Mouse (Mus musculus): ENCODE measurements around the gene Usf3.

Gene Usf3

GRCm38 (mm10) chr16:44173155-44173941 is at the start of gene Usf3:
Gene Usf3 (plus strand): TSS chr16:44173246.
- DNase-seq (ENCODE audit: inconsistent ontology term) = peak; percentile 66

GRCm38 (mm10) chr16:44123786-44124185 is 49.3 kb upstream of the Usf3 start:
- no peak for DNase-seq (ENCODE audit: inconsistent ontology term)

- no peak for DNase-seq (ENCODE audit: inconsistent ontology term)
These were observed 48.3 kb upstream of the Usf3 start for GRCm38 (mm10) chr16:44124713-44125112.

- no peak for DNase-seq (ENCODE audit: inconsistent ontology term)
These were observed 47.6 kb upstream of the Usf3 start for GRCm38 (mm10) chr16:44125436-44125835.

DNA sequence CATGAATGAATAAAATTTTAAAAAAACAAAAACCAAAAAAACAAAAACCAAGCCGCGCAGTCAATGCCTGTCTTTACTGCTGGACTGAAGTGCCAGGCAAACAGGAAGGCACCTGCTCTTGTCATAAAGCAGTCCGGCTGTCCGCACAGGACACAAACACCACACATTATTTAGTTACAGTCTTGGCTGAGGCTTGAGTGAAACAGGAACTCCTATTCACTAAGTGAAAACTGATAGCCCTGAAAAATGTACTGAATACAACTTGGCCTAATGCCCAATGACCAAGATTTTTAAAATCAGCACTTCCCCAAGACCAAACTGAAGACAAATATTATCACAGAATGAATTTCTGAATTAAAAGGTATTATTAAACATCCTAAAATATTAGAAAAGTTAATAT is 46.6 kb upstream of the Usf3 start:
- DNase-seq (ENCODE audit: inconsistent ontology term) = peak; percentile 47

GRCm38 (mm10) chr16:44132300-44132699 is 40.7 kb upstream of the Usf3 start:
- no peak for DNase-seq (ENCODE audit: inconsistent ontology term)

GRCm38 (mm10) chr16:44133187-44133586 is 39.9 kb upstream of the Usf3 start:
- DNase-seq (ENCODE audit: inconsistent ontology term) = no peak

DNA sequence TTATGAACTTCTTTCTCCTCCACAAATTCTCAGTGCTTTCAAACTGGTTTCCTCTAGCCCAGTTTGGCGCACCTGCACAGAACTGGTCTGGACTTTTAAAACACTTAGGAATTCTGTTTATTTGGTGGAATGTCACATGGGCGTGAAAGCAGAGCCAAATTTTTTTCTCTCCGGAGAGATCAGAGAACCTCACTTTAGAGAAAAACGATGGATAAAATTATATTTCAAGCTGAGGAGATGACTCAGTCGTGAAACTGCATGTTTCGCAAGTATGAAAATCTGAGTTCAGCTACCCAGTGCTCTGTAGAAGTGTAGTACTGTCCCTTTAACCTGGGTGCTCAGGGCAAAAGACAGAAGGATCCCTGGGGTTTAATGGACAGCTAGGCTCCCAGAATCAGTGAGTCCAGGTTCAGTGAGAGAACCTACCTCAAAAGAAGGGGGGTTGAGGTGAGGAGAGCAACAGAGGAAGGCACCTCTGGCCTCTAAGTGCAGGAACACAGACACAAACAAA is 36.5 kb upstream of the Usf3 start:
- no peak for DNase-seq (ENCODE audit: inconsistent ontology term)

- DNase-seq (ENCODE audit: inconsistent ontology term) = no peak
These were observed 34.6 kb upstream of the Usf3 start for GRCm38 (mm10) chr16:44138377-44138978.

DNA sequence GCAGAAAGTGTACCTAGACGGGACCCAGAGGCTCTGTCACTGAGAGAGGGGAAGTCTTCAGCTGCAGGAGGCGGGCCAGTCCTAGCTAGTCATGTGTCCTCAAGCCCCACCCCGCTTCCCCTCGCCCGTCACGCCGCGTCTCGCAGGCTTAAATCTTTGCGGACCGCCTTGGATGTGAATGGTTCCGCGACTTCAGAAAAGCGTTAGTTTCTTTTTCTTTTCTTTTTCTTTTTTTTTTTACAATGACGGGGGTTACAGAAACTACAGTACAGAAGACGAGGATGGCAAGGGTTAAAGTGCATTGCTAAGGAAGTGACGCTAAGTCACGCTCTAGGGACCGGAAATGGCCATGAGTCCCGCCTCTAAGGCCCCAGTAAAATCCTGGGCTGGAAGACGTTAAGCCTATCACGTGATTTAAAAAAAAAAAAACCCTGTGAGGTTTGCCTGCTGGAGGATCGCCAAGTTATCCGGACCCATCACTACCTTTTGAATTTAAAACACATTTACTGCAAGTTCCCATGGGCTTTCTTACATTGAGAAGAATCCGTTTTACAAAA is 34.0 kb upstream of the Usf3 start:
- peak; percentile 95 for DNase-seq (ENCODE audit: inconsistent ontology term)

- DNase-seq (ENCODE audit: inconsistent ontology term) = no peak
These were observed 33.4 kb upstream of the Usf3 start, which contains the start of the genes Atp6v1a and Naa50 for GRCm38 (mm10) chr16:44139536-44140185. Gene Atp6v1a (minus strand): TSS chr16:44139705. Gene Naa50 (plus strand): TSS chr16:44139830.

GRCm38 (mm10) chr16:44140186-44140787 is 32.8 kb upstream of the Usf3 start:
- peak; percentile 94 for DNase-seq (ENCODE audit: inconsistent ontology term)

GRCm38 (mm10) chr16:44141483-44141882 is 31.6 kb upstream of the Usf3 start:
- no peak for DNase-seq (ENCODE audit: inconsistent ontology term)

DNA sequence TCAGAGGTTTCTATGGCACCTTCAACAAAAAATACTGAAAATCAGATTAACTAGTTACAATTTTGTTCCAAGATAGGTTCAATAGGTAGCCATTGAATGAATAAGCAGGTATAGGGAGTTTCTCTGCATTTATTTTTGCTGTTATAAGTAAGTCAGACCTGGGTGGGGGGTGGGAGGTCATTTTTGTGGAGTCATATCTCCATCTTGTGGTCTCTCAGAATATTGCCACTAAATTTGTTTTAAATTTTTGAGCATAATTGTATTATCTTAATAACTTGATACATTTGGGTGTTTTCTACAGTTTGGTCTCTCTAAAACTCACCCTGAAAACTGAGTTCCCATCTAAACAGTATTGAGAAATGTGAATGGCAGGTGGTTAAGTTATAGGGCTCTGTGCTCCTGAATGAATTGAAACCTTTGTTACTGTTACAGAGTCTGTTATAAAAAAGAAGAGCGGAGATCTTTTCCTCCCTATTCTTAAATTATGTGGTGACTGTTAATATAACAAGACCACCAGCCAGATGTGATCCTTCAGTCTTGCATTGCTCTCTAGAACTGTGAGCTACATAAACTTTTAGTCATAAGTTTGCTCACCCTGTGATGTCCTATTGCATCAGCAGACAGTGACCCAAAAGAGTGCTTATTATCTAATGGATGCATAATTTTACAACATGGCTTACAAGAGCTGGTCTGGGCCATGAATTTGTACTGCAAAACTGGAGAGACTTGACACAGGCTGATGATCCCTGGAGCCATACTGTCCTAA is 23.9 kb upstream of the Usf3 start:
- no peak for DNase-seq (ENCODE audit: inconsistent ontology term)

- DNase-seq (ENCODE audit: inconsistent ontology term) = no peak
These were observed 18.5 kb upstream of the Usf3 start for GRCm38 (mm10) chr16:44154497-44155057.

- DNase-seq (ENCODE audit: inconsistent ontology term) = no peak
These were observed 13.7 kb upstream of the Usf3 start for GRCm38 (mm10) chr16:44159325-44159724.

- DNase-seq (ENCODE audit: inconsistent ontology term) = no peak
These were observed 9.2 kb upstream of the Usf3 start for GRCm38 (mm10) chr16:44163831-44164230.

GRCm38 (mm10) chr16:44165182-44165581 is 7.9 kb upstream of the Usf3 start:
- DNase-seq (ENCODE audit: inconsistent ontology term) = no peak

GRCm38 (mm10) chr16:44168990-44169389 is 4.1 kb upstream of the Usf3 start:
- DNase-seq (ENCODE audit: inconsistent ontology term) = no peak

DNA sequence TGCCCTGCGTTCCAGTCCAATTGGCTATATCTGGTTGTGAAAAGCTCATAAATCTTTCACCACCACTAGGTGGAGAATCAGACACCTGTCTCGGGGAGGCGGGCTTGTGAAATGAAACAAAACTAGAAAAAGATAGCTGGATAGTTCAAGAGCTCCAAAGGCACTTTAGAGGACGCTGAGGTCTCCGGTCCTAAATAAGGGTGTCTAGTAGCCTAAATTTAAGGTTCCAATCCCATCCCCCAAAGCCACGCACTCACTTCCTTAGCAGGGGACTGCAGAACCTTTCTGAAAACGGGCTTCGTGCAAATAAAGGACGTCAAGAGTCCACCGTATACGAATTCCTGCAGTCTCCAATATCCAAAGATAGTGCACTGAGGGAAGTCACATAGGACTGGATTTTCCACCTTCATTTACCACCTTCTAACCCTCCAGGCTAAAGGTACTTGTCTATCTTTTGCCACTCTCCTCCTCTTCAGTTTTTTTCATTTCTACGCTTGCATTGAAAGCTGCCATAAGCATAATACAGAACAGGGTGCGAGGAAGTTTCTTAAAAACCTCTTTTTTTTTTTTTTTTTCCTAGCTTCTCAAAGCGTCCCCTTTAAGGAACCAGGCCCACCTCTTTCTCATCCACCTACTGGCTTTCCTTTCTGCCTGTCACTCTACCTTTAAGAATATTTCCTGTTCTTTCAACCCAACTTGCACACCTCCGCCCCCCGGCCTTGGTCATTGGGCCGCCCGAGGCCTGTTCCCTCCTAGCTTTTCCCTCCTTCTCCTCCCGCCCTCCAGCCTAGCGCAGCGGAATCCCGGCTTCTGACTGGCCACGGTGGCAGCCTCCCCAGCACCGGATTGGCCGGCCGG is 520 bp upstream of the Usf3 start:
- peak; percentile 100 for DNase-seq (ENCODE audit: inconsistent ontology term)

All from Muller cell, postnatal 12 days (primary cell).